Comparison of ENCODE assay signal across 11 mouse cellular contexts in genomic region chr5:98183031-98183595, GRCm38 (mm10). TPM values are rescaled to one million over a fixed set of nuclear protein-coding genes. Genes with fewer than 3 reads are reported as not detected.
A peak's percentile ranks its signal among the peaks of the same experiment; 100 is the strongest.
DNase-seq lines count a peak whose midpoint lies in the region; ATAC-seq and TF ChIP-seq lines count a peak whose summit lies in the region.
"Had no signal": no experiment of that assay in that cellular context is flagged by ENCODE, and none has a peak within 500 bp of the region (broad histone marks: within the 10 kb centered on the region; RNA-seq: fewer than 3 reads in every experiment).

No protein-coding gene starts in this region.

- 0 out of 2 replicates have a peak overlapping the region, but pooled peaks have one; percentile 7 for H3K4me3 ChIP-seq in intestine, postnatal 0 days (ENCODE audit: low read depth, low read length)
- no peak overlapping the region for H3K4me3 ChIP-seq in intestine, embryonic 16.5 days (ENCODE audit: low read length)
- peak overlapping the region; percentile 14 for H3K4me3 ChIP-seq in cortical plate, adult 2 months (ENCODE audit: insufficient read depth, low read length)
- H3K4me3 ChIP-seq in forebrain, embryonic 15.5 days, result peak overlapping the region; percentile 57
- H3K4me3 ChIP-seq in midbrain, embryonic 12.5 days, result peak overlapping the region; percentile 42
- no peak overlapping the region; the same call in 1 of the 2 replicates for H3K4me3 ChIP-seq in heart, embryonic 10.5 days

- 6% methylated on average over 14 of the region's 14 CpGs for WGBS in intestine, postnatal 0 days
- WGBS in intestine, embryonic 16.5 days, result 5% methylated on average over 14 of the region's 14 CpGs
- WGBS in forebrain, embryonic 15.5 days, result 3% methylated on average over 14 of the region's 14 CpGs
- WGBS in midbrain, embryonic 12.5 days, result 3% methylated on average over 14 of the region's 14 CpGs
- 5% methylated on average over 14 of the region's 14 CpGs for WGBS in heart, embryonic 10.5 days

- no peak for DNase-seq in gastrocnemius, postnatal 25 days
- DNase-seq in heart, adult 9 months (ENCODE audit: low spot score in 2 of 2), result no peak
- no peak for DNase-seq in heart, embryonic 10.5 days (ENCODE audit: low spot score)
- DNase-seq: adrenal gland, adult 8-10 months; liver, postnatal 0 days; thymus, postnatal 14 days had no signal

- no peaks in the 10 kb centered on the region for H3K9me3 ChIP-seq in intestine, postnatal 0 days (ENCODE audit: control insufficient read depth)
- H3K9me3 ChIP-seq in intestine, embryonic 16.5 days (ENCODE audit: control insufficient read depth, low read length), result no peaks in the 10 kb centered on the region
- no peaks in the 10 kb centered on the region for H3K9me3 ChIP-seq in forebrain, embryonic 15.5 days
- H3K9me3 ChIP-seq in midbrain, embryonic 12.5 days, result no peaks in the 10 kb centered on the region
- H3K9me3 ChIP-seq in heart, embryonic 10.5 days, result no peaks in the 10 kb centered on the region

- H3K4me1 ChIP-seq in intestine, postnatal 0 days (replicated peaks; ENCODE audit: control insufficient read depth, insufficient read depth, low read length), result 0 out of 2 replicates have a peak, but pooled peaks cover 9% of the 10 kb centered on the region
- peaks cover 12% of the 10 kb centered on the region for H3K4me1 ChIP-seq in intestine, embryonic 16.5 days (ENCODE audit: control insufficient read depth, insufficient read depth, low read length)
- H3K4me1 ChIP-seq in cortical plate, adult 2 months (ENCODE audit: control insufficient read depth, insufficient read depth, low read length), result no peaks in the 10 kb centered on the region; the same call in 1 of the 2 replicates
- peaks cover 54% of the 10 kb centered on the region for H3K4me1 ChIP-seq in forebrain, embryonic 15.5 days
- peaks cover 58% of the 10 kb centered on the region for H3K4me1 ChIP-seq in midbrain, embryonic 12.5 days
- H3K4me1 ChIP-seq in heart, embryonic 10.5 days, result peaks cover 32% of the 10 kb centered on the region

- no peaks in the 10 kb centered on the region for H3K36me3 ChIP-seq in intestine, postnatal 0 days (ENCODE audit: control insufficient read depth, insufficient read depth)
- no peaks in the 10 kb centered on the region for H3K36me3 ChIP-seq in intestine, embryonic 16.5 days (ENCODE audit: control insufficient read depth, insufficient read depth, low read length)
- H3K36me3 ChIP-seq in forebrain, embryonic 15.5 days, result no peaks in the 10 kb centered on the region
- H3K36me3 ChIP-seq in midbrain, embryonic 12.5 days, result no peaks in the 10 kb centered on the region
- H3K36me3 ChIP-seq in heart, embryonic 10.5 days, result no peaks in the 10 kb centered on the region

- no peak for TF ChIP-seq POLR2A in cortical plate, adult 2 months (IDR thresholded peaks at IDR 0.05; ENCODE audit: extremely low read depth, insufficient read depth, low read length)

- 0 out of 2 replicates have a peak overlapping the region, but pooled peaks have one; percentile 9 for H3K4me2 ChIP-seq in intestine, postnatal 0 days (replicated peaks; ENCODE audit: low read depth)
- no peak overlapping the region for H3K4me2 ChIP-seq in intestine, embryonic 16.5 days (ENCODE audit: low read depth, low read length)
- peak overlapping the region; percentile 91 for H3K4me2 ChIP-seq in forebrain, embryonic 15.5 days (replicated peaks)
- peak overlapping the region; percentile 51 for H3K4me2 ChIP-seq in midbrain, embryonic 12.5 days (replicated peaks)

- no peak for ATAC-seq in intestine, postnatal 0 days
- ATAC-seq in intestine, embryonic 16.5 days, result no peak
- no peak for ATAC-seq in forebrain, embryonic 15.5 days (replicated peaks)
- no peak for ATAC-seq in midbrain, embryonic 12.5 days (ENCODE audit: low FRiP score, low read depth)
- ATAC-seq: liver, postnatal 0 days had no signal

- peaks cover 96% of the 10 kb centered on the region for H3K27me3 ChIP-seq in intestine, postnatal 0 days (replicated peaks; ENCODE audit: control insufficient read depth, insufficient read depth, low read length)
- peaks cover 69% of the 10 kb centered on the region for H3K27me3 ChIP-seq in intestine, embryonic 16.5 days (replicated peaks; ENCODE audit: control insufficient read depth, insufficient read depth, low read length)
- peaks cover 53% of the 10 kb centered on the region for H3K27me3 ChIP-seq in forebrain, embryonic 15.5 days
- peaks cover 80% of the 10 kb centered on the region for H3K27me3 ChIP-seq in midbrain, embryonic 12.5 days
- H3K27me3 ChIP-seq in heart, embryonic 10.5 days (ENCODE audit: insufficient read depth, poor library complexity, severe bottlenecking), result peaks cover 99% of the 10 kb centered on the region

- H3K9ac ChIP-seq in intestine, postnatal 0 days (ENCODE audit: low read depth, low read length), result no peak overlapping the region
- no peak overlapping the region for H3K9ac ChIP-seq in intestine, embryonic 16.5 days (ENCODE audit: low read depth, low read length)
- peak overlapping the region; percentile 65 for H3K9ac ChIP-seq in forebrain, embryonic 15.5 days (replicated peaks)
- no peak overlapping the region for H3K9ac ChIP-seq in midbrain, embryonic 12.5 days (replicated peaks)
- H3K9ac ChIP-seq: liver, postnatal 0 days had no signal

- no peak for TF ChIP-seq CTCF in intestine, postnatal 0 days (IDR thresholded peaks at IDR 0.05; ENCODE audit: low read depth)
- no peak for TF ChIP-seq CTCF in cortical plate, adult 2 months (IDR thresholded peaks at IDR 0.05; ENCODE audit: extremely low read depth, insufficient read depth, low read length)

- H3K27ac ChIP-seq in intestine, postnatal 0 days (ENCODE audit: low read depth, low read length), result no peak overlapping the region
- no peak overlapping the region for H3K27ac ChIP-seq in intestine, embryonic 16.5 days (ENCODE audit: low read length)
- H3K27ac ChIP-seq in cortical plate, adult 2 months (ENCODE audit: insufficient read depth, low read length), result no peak overlapping the region
- peak overlapping the region; percentile 88 for H3K27ac ChIP-seq in forebrain, embryonic 15.5 days (replicated peaks)
- no peak overlapping the region for H3K27ac ChIP-seq in midbrain, embryonic 12.5 days (replicated peaks)
- no peak overlapping the region for H3K27ac ChIP-seq in heart, embryonic 10.5 days

RNA-seq across cellular contexts. Expression of gene Prdm8, which starts 16.1 kb away (rescaled TPM):
- 0.05 TPM in 1 of 2 replicates, not detected in the other for polyA plus RNA-seq in intestine, postnatal 0 days (2015; fragmentation: Nextera tagmentation; extraction: Ambion mirVana)
- polyA plus RNA-seq in intestine, embryonic 16.5 days (2015; fragmentation: Nextera tagmentation; extraction: Ambion mirVana), result 0.04 and 0.05 TPM in 2 replicates
- 19.9 and 23.2 TPM in 2 replicates for polyA plus RNA-seq in cortical plate, adult 2 months (2012; rRNA removed)
- polyA plus RNA-seq in forebrain, embryonic 15.5 days (2015; fragmentation: Nextera tagmentation; extraction: Ambion mirVana), result 7.9 and 8.7 TPM in 2 replicates
- polyA plus RNA-seq in midbrain, embryonic 12.5 days (2016; fragmentation: Nextera tagmentation; extraction: Ambion mirVana), result 1.7 and 3.3 TPM in 2 replicates
- under 1 TPM; 0.72 to 0.88 TPM for total RNA-seq in gastrocnemius, postnatal 25 days (2021)
- polyA plus RNA-seq in heart, embryonic 10.5 days (2016; fragmentation: Nextera tagmentation; extraction: Ambion mirVana), result not detected in 2 replicates
- polyA plus RNA-seq: liver, postnatal 0 days had no signal

Comparison
In these comparisons a context has a peak if more than half of its experiments do, and no peak if none do; other contexts are left out.
1. H3K4me3 ChIP-seq: peak in intestine, postnatal 0 days (single experiment), cortical plate, adult 2 months (single experiment), forebrain, embryonic 15.5 days (single experiment) and midbrain, embryonic 12.5 days (single experiment); none in intestine, embryonic 16.5 days (single experiment) and heart, embryonic 10.5 days (single experiment).